Mouse (Mus musculus) liver, embryonic 14.5 days (tissue): ENCODE data around the gene Lnx1. TPM values are rescaled to one million over a fixed set of nuclear protein-coding genes. Genes with fewer than 3 reads are reported as not detected.

ENCODE experiments used
- ATAC-seq: fragments of 200-750 bp; cut with Nextera tagmentation; 2 replicates; pipeline ENCODE4 v1.8.0; 2017; ENCODE audit warnings: moderate number of reproducible peaks, mild to moderate bottlenecking, moderate library complexity; ENCODE audit not compliant: insufficient read depth
- DNase-seq, 3 experiments: peaks; one replicate each; pipeline ENCODE4 v3.0.0-alpha.2; 2012 to 2013; ENCODE audit warnings: low read depth in 3 of 3, low spot score in 3 of 3
- H3K27ac ChIP-seq: fragments of 300-500 bp; sonication (generic); 2 replicates; pipeline ENCODE4 v1.5.1; 2014; ENCODE audit warnings: moderate library complexity, mild to moderate bottlenecking, control low read depth, inconsistent platforms
- H3K27me3 ChIP-seq: fragments of 300-500 bp; sonication (generic); 2 replicates; pipeline ENCODE4 v1.6.1; 2014; ENCODE audit warnings: mild to moderate bottlenecking, low read length, moderate library complexity; ENCODE audit not compliant: control insufficient read depth, insufficient read depth
- H3K36me3 ChIP-seq: fragments of 300-500 bp; sonication (generic); replicated peaks from 2 replicates; pipeline ENCODE4 v1.6.1; 2014; ENCODE audit warnings: low read depth; ENCODE audit not compliant: control insufficient read depth, insufficient read depth
- H3K4me1 ChIP-seq, 2 experiments: fragments of 200-500 bp in 1 of 2; fragments of 300-500 bp in 1 of 2; sonication (generic) in 1 of 2; replicated peaks; 2 replicates each; pipeline ENCODE4 v1.6.1; 2012 to 2014; ENCODE audit warnings: antibody characterized with exemption in 1 of 2, inconsistent platforms in 1 of 2, low read length in 1 of 2; ENCODE audit not compliant: control insufficient read depth in 2 of 2, insufficient read depth in 2 of 2
- H3K4me2 ChIP-seq: fragments of 300-500 bp; sonication (generic); 2 replicates; pipeline ENCODE4 v1.6.1; 2014; ENCODE audit warnings: low read depth, mild to moderate bottlenecking, control low read depth, moderate library complexity
- H3K4me3 ChIP-seq, 2 experiments: fragments of 200-500 bp in 1 of 2; fragments of 300-500 bp in 1 of 2; sonication (generic) in 1 of 2; 2 replicates each; pipeline ENCODE4 v1.5.1; 2012 to 2014; ENCODE audit warnings: low read depth in 2 of 2, low read length in 2 of 2, mild to moderate bottlenecking in 2 of 2, control low read depth in 1 of 2, inconsistent platforms in 1 of 2, moderate library complexity in 1 of 2; ENCODE audit not compliant: insufficient read depth in 1 of 2
- H3K9ac ChIP-seq: fragments of 300-500 bp; sonication (generic); replicated peaks from 2 replicates; pipeline ENCODE4 v1.6.1; 2014; ENCODE audit warnings: mild to moderate bottlenecking, control low read depth, moderate library complexity
- H3K9me3 ChIP-seq: fragments of 300-500 bp; sonication (generic); 2 replicates; pipeline ENCODE4 v1.6.1; 2016; ENCODE audit warnings: low read length, mixed read lengths; ENCODE audit not compliant: control insufficient read depth
- CTCF ChIP-seq: IDR thresholded peaks from 2 replicates; pipeline ENCODE4 v1.5.1; 2016; ENCODE audit warnings: antibody characterized with exemption, low read depth, control low read depth
- EP300 ChIP-seq: IDR thresholded peaks from 2 replicates; pipeline ENCODE4 v1.6.1; 2016; ENCODE audit warnings: antibody characterized with exemption, low read depth
- WGBS: fragments of 180-500 bp; shearing (Covaris S2); extraction: QIAGEN DNeasy Blood & Tissue Kit; methylation state at CpG from one replicate; pipeline ENCODE4 v1.1.7; 2014; ENCODE audit not compliant: insufficient replicate concordance; 5-methylcytosine and 5-hydroxymethylcytosine counted together
- polyA plus RNA-seq, 2 experiments: library from polyadenylated mRNA; depleted of rRNA in 1 of 2; stranded (reverse) in 1 of 2; unstranded in 1 of 2; fragments of >200 nt; fragmentation: Nextera tagmentation in 1 of 2; extraction: Ambion mirVana in 1 of 2; gene quantifications; 2 replicates each; pipeline versions ENCODE4 v1.2.1 to v1.2.3; 2012 to 2014

The Lnx1 gene
- polyA plus RNA-seq, 2 experiments: 0.03 TPM; not detected in 1

DNA sequence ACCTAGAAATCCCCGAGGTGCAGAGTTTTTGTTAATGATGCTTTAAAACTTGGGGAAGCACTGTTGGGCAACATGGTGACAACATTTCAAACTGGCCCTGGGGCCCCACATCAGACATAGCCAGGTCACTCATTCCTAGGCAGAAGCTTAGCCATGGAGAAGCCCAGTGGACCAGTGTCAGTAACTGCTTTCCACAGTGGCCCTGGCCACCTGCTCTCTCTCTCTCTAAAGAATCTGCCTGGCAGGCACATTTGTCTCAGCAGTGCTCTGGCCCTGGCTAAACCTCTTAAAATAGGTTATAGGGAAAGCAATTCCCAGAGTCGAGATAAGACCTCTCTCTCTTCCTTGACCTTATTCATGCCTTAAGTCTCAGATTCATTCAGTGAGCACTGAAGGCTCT lies 8.9 kb downstream of the Lnx1 start:
- Histone ChIP-seq H3K27ac (no peak overlapping the region), H3K9me3 (no peaks in the 10 kb centered on the region), H3K36me3 (no peaks in the 10 kb centered on the region), H3K4me3 (no peak overlapping the region), H3K9ac (no peak overlapping the region), H3K4me1 (no peaks in the 10 kb centered on the region), H3K4me2 (no peak overlapping the region), H3K27me3 (no peaks in the 10 kb centered on the region)
- DNase-seq (no peak), ATAC-seq (no peak)
- TF ChIP-seq CTCF: no peak
- no peak for TF ChIP-seq EP300
- 36% methylated on average over 2 of the region's 2 CpGs for WGBS

DNA sequence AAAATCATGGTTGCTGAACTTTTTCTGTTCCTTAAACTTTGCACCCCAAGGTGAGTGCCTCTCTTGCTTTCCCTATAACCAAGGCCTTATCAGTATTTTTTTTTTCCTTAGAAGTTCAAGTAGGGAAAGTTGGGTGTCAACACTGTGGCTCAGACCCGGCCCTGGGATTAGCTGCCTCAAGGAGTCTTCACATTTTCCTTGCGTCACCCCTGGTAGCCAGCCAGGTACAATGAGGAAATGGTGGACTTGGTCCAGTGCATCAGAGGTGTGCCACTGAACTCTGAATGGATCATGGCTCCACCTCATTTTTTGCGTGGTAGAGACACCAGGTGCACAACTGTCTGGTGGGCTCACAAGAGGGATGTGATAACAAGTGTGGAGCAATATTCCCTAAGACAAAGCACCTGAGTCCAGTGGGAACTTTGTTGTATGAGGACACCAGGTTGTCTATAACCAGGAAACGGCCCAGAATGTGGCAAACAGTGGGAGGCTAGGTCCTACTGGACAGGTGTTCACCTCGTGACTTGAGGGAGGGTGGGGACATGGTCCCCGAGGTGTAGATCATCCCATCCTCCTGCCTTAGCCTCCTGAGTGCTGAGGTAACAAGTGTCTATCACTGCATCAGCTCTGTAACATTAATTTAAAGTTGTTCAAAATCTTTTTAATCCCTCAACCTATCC lies 10.2 kb downstream of the Lnx1 start:
- Histone ChIP-seq H3K27ac (no peak overlapping the region), H3K4me1 (no peaks in the 10 kb centered on the region), H3K4me2 (no peak overlapping the region), H3K27me3 (no peaks in the 10 kb centered on the region), H3K36me3 (no peaks in the 10 kb centered on the region), H3K9me3 (no peaks in the 10 kb centered on the region), H3K4me3 (no peak overlapping the region), H3K9ac (no peak overlapping the region)
- 60% methylated on average over 6 of the region's 6 CpGs for WGBS
- TF ChIP-seq CTCF (no peak), EP300 (no peak)
- ATAC-seq (no peak), DNase-seq (no peak)

DNA sequence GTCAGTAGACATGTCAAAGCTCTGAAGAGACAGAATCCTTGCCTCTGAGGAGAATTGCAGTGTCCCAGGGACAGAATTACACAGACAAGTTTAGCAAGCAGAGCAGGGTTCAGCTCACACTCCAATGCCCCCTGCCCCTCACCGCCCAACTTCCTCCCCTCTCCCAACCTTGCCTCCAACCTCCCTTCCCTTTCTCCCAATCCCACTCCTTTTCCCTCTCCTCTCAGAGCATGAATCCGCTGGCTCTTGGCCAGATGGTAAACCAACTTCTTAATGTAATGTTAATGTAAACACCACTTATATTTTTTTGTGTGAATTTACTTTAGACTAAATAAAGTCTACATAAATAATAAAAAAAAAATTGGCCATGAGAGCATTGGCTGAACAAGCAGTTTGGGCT lies 13.9 kb downstream of the Lnx1 start:
- H3K4me2 ChIP-seq: no peak overlapping the region
- ATAC-seq (no peak), DNase-seq (no peak)
- H3K4me1 ChIP-seq: no peaks in the 10 kb centered on the region
- no peak overlapping the region for H3K27ac ChIP-seq
- no peaks in the 10 kb centered on the region for H3K9me3 ChIP-seq
- no peak overlapping the region for H3K4me3 ChIP-seq
- no peaks in the 10 kb centered on the region for H3K27me3 ChIP-seq
- H3K9ac ChIP-seq: no peak overlapping the region
- no peak for TF ChIP-seq CTCF
- no peak for TF ChIP-seq EP300
- no peaks in the 10 kb centered on the region for H3K36me3 ChIP-seq
- whole genome bisulfite sequencing: 63% methylated on average over 2 of the region's 2 CpGs

DNA sequence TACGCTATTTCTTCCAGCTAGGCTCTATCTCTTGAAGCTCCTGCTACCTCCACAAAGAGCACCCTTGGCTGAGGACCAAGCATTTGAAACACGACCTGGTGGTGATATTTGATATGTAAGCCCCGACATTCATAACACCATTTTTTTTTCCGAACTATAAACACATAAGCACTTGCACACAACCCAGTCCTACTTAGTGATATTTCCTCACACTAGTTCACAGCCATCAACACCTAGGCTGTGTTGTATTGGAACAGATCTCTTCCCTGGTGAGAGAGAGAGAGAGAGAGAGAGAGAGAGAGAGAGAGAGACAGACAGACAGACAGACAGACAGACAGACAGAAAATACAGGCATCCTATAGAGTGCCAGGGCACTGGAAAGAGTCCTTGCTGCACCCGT lies 17.8 kb downstream of the Lnx1 start:
- no peaks in the 10 kb centered on the region for H3K27me3 ChIP-seq
- no peaks in the 10 kb centered on the region for H3K9me3 ChIP-seq
- no peak overlapping the region for H3K9ac ChIP-seq
- H3K4me1 ChIP-seq: no peaks in the 10 kb centered on the region
- DNase-seq (no peak), ATAC-seq (no peak)
- H3K4me2 ChIP-seq: no peak overlapping the region
- H3K27ac ChIP-seq: no peak overlapping the region
- WGBS: 56% methylated on average over 5 of the region's 5 CpGs
- H3K36me3 ChIP-seq: no peaks in the 10 kb centered on the region
- no peak for TF ChIP-seq EP300
- TF ChIP-seq CTCF: no peak
- H3K4me3 ChIP-seq: no peak overlapping the region

DNA sequence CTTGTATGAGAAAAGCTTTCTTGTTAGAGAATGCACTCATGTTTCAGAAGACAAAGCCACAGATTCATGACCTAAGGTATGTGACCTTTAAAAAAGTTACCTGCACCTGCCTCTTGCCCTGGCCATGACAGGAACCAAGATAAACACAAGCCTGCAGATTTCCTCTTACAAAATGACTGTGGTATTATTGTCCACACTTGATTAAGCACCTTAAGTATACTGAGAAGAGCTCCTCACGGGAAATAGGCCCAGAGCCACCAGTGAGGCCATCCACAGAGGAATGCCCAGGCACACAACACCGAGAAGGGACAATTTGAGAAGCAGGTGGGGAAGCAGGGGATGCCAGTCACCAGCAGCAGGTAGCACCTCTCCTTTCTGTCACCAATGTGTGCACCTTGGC lies 18.9 kb downstream of the Lnx1 start:
- 42% methylated on average over 2 of the region's 2 CpGs for WGBS
- Histone ChIP-seq H3K4me2 (no peak overlapping the region), H3K4me3 (no peak overlapping the region), H3K9me3 (no peaks in the 10 kb centered on the region), H3K27me3 (no peaks in the 10 kb centered on the region), H3K27ac (no peak overlapping the region), H3K36me3 (no peaks in the 10 kb centered on the region), H3K4me1 (no peaks in the 10 kb centered on the region), H3K9ac (no peak overlapping the region)
- DNase-seq (no peak), ATAC-seq (no peak)
- TF ChIP-seq EP300 (no peak), CTCF (no peak)
